Mouse (Mus musculus): Measurements from ENCODE around the gene Hoxa1.

Gene Hoxa1

DNA sequence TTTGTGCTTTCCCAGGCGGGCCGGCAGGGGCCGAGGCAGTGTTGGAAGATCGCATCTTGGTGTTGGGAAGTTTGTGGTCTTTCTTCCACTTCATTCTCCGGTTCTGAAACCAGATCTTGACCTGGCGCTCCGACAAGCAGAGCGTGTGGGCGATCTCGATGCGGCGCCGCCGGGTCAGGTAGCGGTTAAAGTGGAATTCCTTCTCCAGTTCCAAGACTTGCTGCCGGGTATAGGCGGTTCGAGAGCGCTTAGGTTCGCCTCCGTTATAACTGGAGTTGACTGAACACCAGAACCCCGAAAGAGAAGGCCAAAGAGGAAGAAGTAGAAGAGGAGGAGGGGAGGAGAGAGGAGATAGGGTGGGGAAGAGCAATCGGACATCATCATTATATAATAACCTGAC, 32.3 kb upstream of the Hoxa1 start:
- DNase-seq (ENCODE audit: low read depth, low spot score), result peak; percentile 52

- DNase-seq (ENCODE audit: low read depth, low spot score), result no peak
Observed at GRCm38 (mm10) chr6:52189909-52190308, 31.8 kb upstream of the Hoxa1 start.

GRCm38 (mm10) chr6:52189172-52189591, 31.1 kb upstream of the Hoxa1 start:
- DNase-seq (ENCODE audit: low read depth, low spot score), result no peak

DNA sequence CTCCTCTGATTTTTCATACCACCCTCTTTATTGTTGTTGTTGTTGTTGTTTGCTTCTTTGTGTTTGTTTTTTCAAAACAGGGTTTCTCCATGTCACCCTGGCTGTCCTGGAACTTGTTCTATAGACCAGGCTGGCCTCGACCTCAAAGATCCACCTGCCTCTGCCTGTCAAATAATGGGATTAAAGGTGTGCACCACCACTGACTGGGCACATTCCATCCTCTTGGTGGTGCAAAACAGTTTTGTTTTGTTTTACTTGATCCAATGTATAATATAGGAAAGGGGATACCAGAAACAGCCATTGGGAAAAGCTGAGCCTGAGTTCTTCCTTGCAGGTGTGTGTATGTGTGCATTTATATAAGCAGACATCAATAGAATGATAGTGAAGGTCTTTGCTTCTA, 28.4 kb upstream of the Hoxa1 start:
- DNase-seq (ENCODE audit: low read depth, low spot score), result no peak

DNA sequence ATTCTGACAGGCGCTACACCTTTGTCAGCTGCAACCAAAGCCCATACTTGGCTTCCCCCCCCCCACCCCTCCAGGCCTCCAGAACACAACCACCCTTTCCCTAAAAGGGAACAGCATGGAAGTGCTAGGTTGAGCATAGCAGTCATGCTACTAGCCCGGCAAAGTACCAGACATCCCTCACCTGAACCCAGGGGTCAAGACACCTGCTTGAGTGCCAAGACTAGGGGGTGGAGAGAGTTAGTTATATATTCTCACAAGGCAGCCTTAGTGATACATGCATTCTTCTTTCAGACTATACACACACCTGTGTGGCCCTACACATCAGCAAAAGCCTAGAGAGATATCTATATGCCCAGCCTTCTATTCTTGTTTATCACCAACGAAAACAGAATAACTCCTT, 27.7 kb upstream of the Hoxa1 start:
- no peak for DNase-seq (ENCODE audit: low read depth, low spot score)

- no peak for DNase-seq (ENCODE audit: low read depth, low spot score)
Observed at GRCm38 (mm10) chr6:52185222-52185621, 27.1 kb upstream of the Hoxa1 start.

- no peak for DNase-seq (ENCODE audit: low read depth, low spot score)
Observed at GRCm38 (mm10) chr6:52184668-52185067, 26.6 kb upstream of the Hoxa1 start.

DNA sequence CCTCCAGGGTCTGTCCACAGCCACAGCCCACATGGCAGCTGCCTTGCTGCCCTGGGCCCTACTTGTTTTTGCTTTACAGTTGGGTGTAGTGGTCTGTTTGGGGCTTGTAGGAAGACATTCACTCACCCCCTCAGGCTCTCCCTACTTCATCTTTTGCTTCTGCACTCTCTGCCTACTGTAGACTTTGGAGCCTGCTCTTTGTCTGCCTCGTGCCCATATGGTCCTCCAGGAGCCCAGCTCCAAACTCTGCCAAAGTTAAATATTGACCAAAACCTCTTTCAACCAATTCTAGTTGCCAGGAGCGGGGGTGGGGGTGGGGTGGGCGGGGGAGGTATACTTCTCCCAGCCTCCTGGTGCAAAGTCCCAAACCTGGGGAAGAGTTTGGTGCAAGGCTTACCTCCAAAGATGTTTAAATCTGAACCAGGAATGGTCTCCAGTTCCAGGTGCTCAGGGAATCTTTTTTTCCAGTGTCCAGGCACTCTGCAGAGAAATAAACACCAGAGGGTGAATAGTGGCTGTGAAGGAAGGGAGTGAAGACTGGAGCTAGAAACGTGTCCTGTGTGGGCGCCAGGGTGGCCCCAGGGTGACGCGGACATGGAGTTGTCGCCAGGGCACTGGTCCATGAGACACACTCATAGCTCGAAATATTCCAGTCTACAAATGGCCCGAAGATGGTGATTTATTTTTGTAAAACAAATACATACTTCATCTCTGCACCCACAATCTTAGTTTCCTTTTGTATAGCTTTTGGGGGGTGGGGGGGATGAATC, 25.4 kb upstream of the Hoxa1 start:
- no peak for DNase-seq (ENCODE audit: low read depth, low spot score)

DNA sequence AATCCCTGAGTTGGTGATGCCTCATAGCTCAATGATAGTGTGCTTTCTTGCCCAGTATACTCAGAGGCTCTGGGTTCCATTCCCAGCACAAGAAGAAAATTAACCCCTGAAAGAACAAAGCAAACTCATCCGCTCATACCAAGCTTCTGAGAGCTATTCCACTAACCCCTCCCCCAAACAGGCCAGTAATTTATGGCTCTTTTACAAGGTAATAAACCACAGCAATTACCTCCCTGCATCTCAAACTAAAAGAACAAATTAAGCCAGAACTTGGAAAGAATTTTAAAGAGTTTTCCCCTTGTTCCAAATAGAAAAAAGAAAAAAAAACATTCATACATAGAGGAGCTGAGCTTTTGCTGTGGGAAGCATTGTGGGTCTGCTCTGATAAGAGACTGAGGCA, 24.7 kb upstream of the Hoxa1 start:
- no peak for DNase-seq (ENCODE audit: low read depth, low spot score)

- DNase-seq (ENCODE audit: low read depth, low spot score), result no peak
Observed at GRCm38 (mm10) chr6:52182030-52182429, 23.9 kb upstream of the Hoxa1 start.

DNA sequence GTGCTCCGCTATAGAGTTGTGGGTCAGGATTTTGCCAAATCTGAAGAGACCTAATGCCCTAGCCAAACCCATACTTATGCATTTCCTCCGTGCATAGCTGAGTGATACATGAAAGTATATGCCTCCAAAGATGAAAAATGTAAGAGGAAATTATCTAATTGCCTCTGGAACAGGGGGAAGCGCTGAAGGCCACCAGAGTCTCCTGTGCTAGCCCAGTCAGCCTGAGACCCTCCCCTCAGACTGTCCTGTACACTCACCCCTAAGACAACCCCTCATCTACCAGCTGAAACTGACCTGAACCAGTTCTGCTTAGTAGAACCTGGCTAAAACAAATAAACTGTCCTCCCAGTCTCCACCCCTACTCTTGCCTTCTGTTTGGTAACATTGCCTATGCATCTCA, 22.6 kb upstream of the Hoxa1 start:
- DNase-seq (ENCODE audit: low read depth, low spot score), result no peak

- DNase-seq (ENCODE audit: low read depth, low spot score), result no peak
Observed at GRCm38 (mm10) chr6:52180213-52180710, 22.1 kb upstream of the Hoxa1 start.

GRCm38 (mm10) chr6:52179690-52180089, 21.6 kb upstream of the Hoxa1 start:
- DNase-seq (ENCODE audit: low read depth, low spot score), result no peak

DNA sequence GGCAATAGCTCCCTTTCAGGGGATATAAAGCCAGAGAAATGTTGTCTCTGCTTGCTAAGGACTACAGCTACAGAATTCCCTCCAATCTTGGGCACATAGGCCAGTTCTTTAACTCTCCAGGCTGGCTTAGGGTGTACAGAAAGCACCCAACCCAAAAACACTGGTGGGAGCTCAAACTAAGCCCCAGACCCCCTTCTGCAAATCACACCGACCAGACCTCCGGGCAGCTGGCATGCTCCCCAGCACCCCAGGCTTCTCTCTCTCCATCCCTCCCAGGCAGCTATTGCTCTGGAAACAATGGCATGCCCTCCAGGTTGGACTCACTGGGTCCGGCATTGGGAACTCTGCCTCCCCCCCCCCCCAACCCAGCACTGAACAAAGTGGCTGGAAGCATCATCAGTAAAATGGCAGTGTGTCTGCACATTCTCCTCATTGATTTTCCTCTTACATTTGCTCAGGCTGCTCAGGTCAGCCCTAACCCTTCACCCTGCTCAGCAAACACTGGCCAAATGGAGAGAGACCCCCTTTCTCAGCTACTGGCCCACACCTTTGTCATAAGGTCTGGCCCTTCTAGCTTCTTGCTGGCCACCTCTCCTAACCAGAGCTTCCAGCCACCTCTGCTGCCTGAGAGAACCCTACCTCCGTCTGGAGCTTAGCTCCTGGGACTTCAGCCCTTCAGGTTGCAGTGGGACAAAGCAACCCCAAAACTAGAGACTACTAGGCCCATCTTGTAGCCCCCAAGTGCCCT, 21.0 kb upstream of the Hoxa1 start:
- DNase-seq (ENCODE audit: low read depth, low spot score), result no peak

- no peak for DNase-seq (ENCODE audit: low read depth, low spot score)
Observed at GRCm38 (mm10) chr6:52177806-52178205, 19.7 kb upstream of the Hoxa1 start.

DNA sequence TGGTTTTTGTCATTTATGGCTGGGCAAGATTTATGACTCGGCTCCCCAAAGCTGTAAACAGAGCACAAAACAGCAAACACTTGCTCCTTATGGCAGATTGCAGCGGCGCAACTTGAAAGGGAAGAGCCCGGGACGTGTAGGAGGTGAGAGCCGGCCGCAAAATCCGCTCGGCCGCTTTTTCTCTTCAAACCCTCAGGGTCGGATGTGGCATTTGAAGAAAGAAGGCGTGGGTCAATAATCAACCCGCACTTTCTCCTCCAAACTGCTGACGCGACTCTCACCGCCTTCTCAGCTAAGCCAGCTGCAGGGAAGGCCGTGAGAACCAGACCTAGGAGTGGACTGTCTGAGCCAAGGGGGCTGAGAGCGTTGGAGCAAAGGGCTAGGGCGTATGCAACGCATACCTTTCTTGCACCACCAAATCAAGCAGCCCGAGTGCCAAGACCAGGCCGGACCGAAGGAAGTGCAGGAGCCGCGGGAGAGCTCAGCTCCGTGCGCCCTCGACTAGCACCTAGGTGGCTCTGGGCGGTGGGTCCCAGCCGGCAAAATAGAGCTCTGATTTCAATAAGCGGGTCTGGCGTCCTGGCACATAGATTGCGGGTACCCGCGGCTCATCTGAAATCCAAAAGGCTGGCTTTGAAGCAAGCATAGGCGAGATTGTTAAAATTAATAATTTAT, 19.1 kb upstream of the Hoxa1 start, which contains the start of gene 5730596B20Rik:
TSS of gene 5730596B20Rik (plus strand) at position 438 of the 675 bp plus-strand sequence.
- DNase-seq (ENCODE audit: low read depth, low spot score), result no peak

DNA sequence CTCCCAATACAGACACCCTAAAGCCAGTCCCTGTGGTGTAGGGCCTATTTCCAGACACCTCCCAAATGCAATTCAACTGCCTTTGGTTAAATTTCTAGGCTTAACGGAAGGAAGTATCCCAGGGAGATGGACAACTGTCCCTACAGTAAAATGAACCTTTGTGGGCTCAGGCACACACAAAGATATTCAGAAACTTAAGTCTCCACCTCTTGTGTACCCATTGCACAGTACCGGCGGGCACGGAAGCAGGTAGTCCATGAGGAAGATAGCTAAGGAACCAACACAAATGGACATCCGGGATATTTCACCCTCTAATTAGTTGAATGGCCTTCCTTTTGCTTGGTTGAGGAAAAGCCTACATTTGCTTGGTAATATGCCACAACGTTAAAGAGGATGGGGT, 18.3 kb upstream of the Hoxa1 start:
- no peak for DNase-seq (ENCODE audit: low read depth, low spot score)

- no peak for DNase-seq (ENCODE audit: low read depth, low spot score)
Observed at GRCm38 (mm10) chr6:52175864-52176263, 17.7 kb upstream of the Hoxa1 start.

GRCm38 (mm10) chr6:52174968-52175751, 17.0 kb upstream of the Hoxa1 start:
- peak; percentile 77 for DNase-seq (ENCODE audit: low read depth, low spot score)

GRCm38 (mm10) chr6:52173648-52174047, 15.5 kb upstream of the Hoxa1 start:
- DNase-seq (ENCODE audit: low read depth, low spot score), result no peak

GRCm38 (mm10) chr6:52172501-52172900, 14.4 kb upstream of the Hoxa1 start:
- DNase-seq (ENCODE audit: low read depth, low spot score), result peak; percentile 97
